Mouse (Mus musculus): ENCODE results near the gene Trmt44.

GRCm38 (mm10) chr5:35579247-35579893, 4.5 kb upstream of the Trmt44 start:
- TF ChIP-seq POLR2A (IDR thresholded peaks at IDR 0.05; ENCODE audit: insufficient read depth, low read length) (no peak), CTCF (IDR thresholded peaks at IDR 0.05; ENCODE audit: low read depth, low read length) (no peak), EP300 (IDR thresholded peaks at IDR 0.05; ENCODE audit: insufficient read depth, low read depth, low read length) (no peak)

Data from ES-Bruce4 (cell line).